Mouse (Mus musculus) liver, postnatal 0 days (tissue): ENCODE measurements at regions not wholly inside any gene's neighbourhood (a gene's known extent, or its start where the extent isn't known, plus 50 kb on each side); places are given as distances from the start of the nearest gene placed in this dataset.

Experiments used
- ATAC-seq: fragments of 200-750 bp; cut with Nextera tagmentation; 2 replicates; pipeline ENCODE4 v1.8.0; 2017; ENCODE audit warnings: mild to moderate bottlenecking, moderate library complexity
- DNase-seq: peaks from one replicate; pipeline ENCODE4 v3.0.0-alpha.2; 2016
- H3K27ac ChIP-seq: fragments of 300-500 bp; sonication (generic); 2 replicates; pipeline ENCODE4 v1.5.1; 2014; ENCODE audit warnings: antibody characterized with exemption, moderate library complexity, mild to moderate bottlenecking, low read depth
- H3K27me3 ChIP-seq: fragments of 300-500 bp; sonication (generic); 2 replicates; pipeline ENCODE4 v1.6.1; 2014; ENCODE audit warnings: low read length, control low read depth, mixed read lengths; ENCODE audit not compliant: insufficient read depth
- H3K36me3 ChIP-seq: fragments of 300-500 bp; sonication (generic); replicated peaks from 2 replicates; pipeline ENCODE4 v1.6.1; 2014; ENCODE audit warnings: mild to moderate bottlenecking, control low read depth, low read length, moderate library complexity, mixed read lengths; ENCODE audit not compliant: insufficient read depth
- H3K4me1 ChIP-seq: fragments of 300-500 bp; sonication (generic); 2 replicates; pipeline ENCODE4 v1.6.1; 2014; ENCODE audit warnings: antibody characterized with exemption, mild to moderate bottlenecking, control low read depth; ENCODE audit not compliant: insufficient read depth
- H3K4me2 ChIP-seq: fragments of 300-500 bp; sonication (generic); 2 replicates; pipeline ENCODE4 v1.6.1; 2014; ENCODE audit warnings: low read depth, mild to moderate bottlenecking, low read length, moderate library complexity, mixed read lengths
- H3K4me3 ChIP-seq: fragments of 300-500 bp; sonication (generic); 2 replicates; pipeline ENCODE4 v1.5.1; 2014; ENCODE audit warnings: low read depth, low read length
- H3K9ac ChIP-seq: fragments of 300-500 bp; sonication (generic); replicated peaks from 2 replicates; pipeline ENCODE4 v1.6.1; 2014; ENCODE audit warnings: mild to moderate bottlenecking, moderate library complexity
- H3K9me3 ChIP-seq: fragments of 300-500 bp; sonication (generic); 2 replicates; pipeline ENCODE4 v1.6.1; 2016; ENCODE audit warnings: mild to moderate bottlenecking, control low read depth, low read length, mixed read lengths
- CTCF ChIP-seq: sonication (generic); IDR thresholded peaks from 2 replicates; pipeline ENCODE4 v1.5.1; 2016; ENCODE audit warnings: antibody characterized with exemption, low read depth
- EP300 ChIP-seq: IDR thresholded peaks from 2 replicates; pipeline ENCODE4 v1.6.1; 2016; ENCODE audit warnings: antibody characterized with exemption, low read depth, mild to moderate bottlenecking
- WGBS: fragments of 180-500 bp; shearing (Covaris S2); extraction: QIAGEN DNeasy Blood & Tissue Kit; methylation state at CpG from one replicate; pipeline ENCODE4 v1.1.7; 2014; ENCODE audit not compliant: insufficient replicate concordance; 5-methylcytosine and 5-hydroxymethylcytosine counted together

- no peaks in the 10 kb centered on the region for H3K27me3 ChIP-seq
- H3K36me3 ChIP-seq, result no peaks in the 10 kb centered on the region
- ATAC-seq (no peak), DNase-seq (no peak)
- TF ChIP-seq CTCF, result no peak
- no peak for TF ChIP-seq EP300
- H3K4me2 ChIP-seq, result no peak overlapping the region
- no peak overlapping the region for H3K4me3 ChIP-seq
- no peaks in the 10 kb centered on the region for H3K9me3 ChIP-seq
- H3K27ac ChIP-seq, result no peak overlapping the region
- H3K9ac ChIP-seq, result no peak overlapping the region
- WGBS, result 22% methylated on average over 5 of the region's 5 CpGs
- H3K4me1 ChIP-seq, result no peaks in the 10 kb centered on the region
Observed at GRCm38 (mm10) chr1:189118582-189118981, 110.9 kb upstream of the Kctd3 start.

GRCm38 (mm10) chr1:189115914-189116313 is 108.3 kb upstream of the Kctd3 start:
- no peak overlapping the region for H3K4me2 ChIP-seq
- H3K27me3 ChIP-seq, result no peaks in the 10 kb centered on the region
- H3K4me1 ChIP-seq, result no peaks in the 10 kb centered on the region
- no peak for TF ChIP-seq CTCF
- TF ChIP-seq EP300, result no peak
- no peaks in the 10 kb centered on the region for H3K36me3 ChIP-seq
- no peak for ATAC-seq
- no peak for DNase-seq
- H3K27ac ChIP-seq, result no peak overlapping the region
- H3K9me3 ChIP-seq, result no peaks in the 10 kb centered on the region
- H3K9ac ChIP-seq, result no peak overlapping the region
- 76% methylated on average over 8 of the region's 8 CpGs for WGBS
- H3K4me3 ChIP-seq, result no peak overlapping the region

GRCm38 (mm10) chr1:189115279-189115678 is 107.6 kb upstream of the Kctd3 start:
- no peak overlapping the region for H3K27ac ChIP-seq
- H3K27me3 ChIP-seq, result no peaks in the 10 kb centered on the region
- DNase-seq (no peak), ATAC-seq (no peak)
- H3K4me1 ChIP-seq, result no peaks in the 10 kb centered on the region
- WGBS, result 90% methylated on average over 1 of the region's 1 CpGs
- no peaks in the 10 kb centered on the region for H3K36me3 ChIP-seq
- H3K9ac ChIP-seq, result no peak overlapping the region
- H3K4me2 ChIP-seq, result no peak overlapping the region
- no peak overlapping the region for H3K4me3 ChIP-seq
- H3K9me3 ChIP-seq, result no peaks in the 10 kb centered on the region
- TF ChIP-seq CTCF, result no peak
- TF ChIP-seq EP300, result no peak

- Histone ChIP-seq H3K27ac (no peak overlapping the region), H3K9me3 (no peaks in the 10 kb centered on the region), H3K36me3 (no peaks in the 10 kb centered on the region), H3K9ac (no peak overlapping the region), H3K27me3 (no peaks in the 10 kb centered on the region), H3K4me3 (no peak overlapping the region), H3K4me2 (no peak overlapping the region), H3K4me1 (no peaks in the 10 kb centered on the region)
- TF ChIP-seq CTCF, result no peak
- no peak for TF ChIP-seq EP300
- 65% methylated on average over 8 of the region's 8 CpGs for WGBS
- DNase-seq (no peak), ATAC-seq (no peak)
Observed at GRCm38 (mm10) chr1:189108260-189109035, 100.8 kb upstream of the Kctd3 start.

GRCm38 (mm10) chr1:189107841-189108240 is 100.2 kb upstream of the Kctd3 start:
- no peak overlapping the region for H3K27ac ChIP-seq
- TF ChIP-seq CTCF (no peak), EP300 (no peak)
- no peak overlapping the region for H3K4me2 ChIP-seq
- no peak for DNase-seq
- no peaks in the 10 kb centered on the region for H3K9me3 ChIP-seq
- WGBS, result 59% methylated on average over 8 of the region's 8 CpGs
- H3K9ac ChIP-seq, result no peak overlapping the region
- ATAC-seq, result no peak
- H3K36me3 ChIP-seq, result no peaks in the 10 kb centered on the region
- H3K4me1 ChIP-seq, result no peaks in the 10 kb centered on the region
- H3K27me3 ChIP-seq, result no peaks in the 10 kb centered on the region
- no peak overlapping the region for H3K4me3 ChIP-seq

- Histone ChIP-seq H3K4me1 (no peaks in the 10 kb centered on the region), H3K4me2 (no peak overlapping the region), H3K27ac (no peak overlapping the region), H3K4me3 (no peak overlapping the region), H3K9me3 (no peaks in the 10 kb centered on the region), H3K36me3 (no peaks in the 10 kb centered on the region), H3K9ac (no peak overlapping the region), H3K27me3 (no peaks in the 10 kb centered on the region)
- ATAC-seq, result no peak
- 81% methylated on average over 3 of the region's 3 CpGs for WGBS
- DNase-seq, result no peak
- no peak for TF ChIP-seq CTCF
- TF ChIP-seq EP300, result no peak
Observed at GRCm38 (mm10) chr1:189107156-189107555, 99.5 kb upstream of the Kctd3 start.
